Mouse (Mus musculus) limb, embryonic 10.5 days (tissue): ENCODE measurements around the gene Hoxc10. TPM values are rescaled to one million over a fixed set of nuclear protein-coding genes. Genes with fewer than 3 reads are reported as not detected.
A peak's percentile ranks its signal among the peaks of the same experiment; 100 is the strongest.

Source experiments
- DNase-seq: peaks from one replicate; pipeline ENCODE4 v3.0.0-alpha.2; 2017; ENCODE audit warnings: low spot score
- H3K27ac ChIP-seq: fragments of 300-500 bp; sonication (generic); 2 replicates; pipeline ENCODE4 v1.5.1; 2016; ENCODE audit warnings: mild to moderate bottlenecking
- H3K27me3 ChIP-seq: fragments of 300-500 bp; sonication (generic); 2 replicates; pipeline ENCODE4 v1.6.1; 2016; ENCODE audit warnings: low read depth, mild to moderate bottlenecking; ENCODE audit not compliant: poor library complexity, severe bottlenecking
- H3K36me3 ChIP-seq: fragments of 300-500 bp; sonication (generic); 2 replicates; pipeline ENCODE4 v1.6.1; 2016; ENCODE audit warnings: mild to moderate bottlenecking, moderate library complexity
- H3K4me1 ChIP-seq: fragments of 300-500 bp; sonication (generic); 2 replicates; pipeline ENCODE4 v1.6.1; 2016
- H3K4me3 ChIP-seq: fragments of 300-500 bp; sonication (generic); 2 replicates; pipeline ENCODE4 v1.5.1; 2016; ENCODE audit warnings: mild to moderate bottlenecking, moderate library complexity
- H3K9me3 ChIP-seq: fragments of 300-500 bp; sonication (generic); replicated peaks from 2 replicates; pipeline ENCODE4 v1.6.1; 2016; ENCODE audit warnings: mild to moderate bottlenecking
- WGBS: fragments of 180-500 bp; shearing (Covaris S2); methylation state at CpG from one replicate; pipeline ENCODE4 v1.1.7; 2016; 5-methylcytosine and 5-hydroxymethylcytosine counted together
- polyA plus RNA-seq: library from polyadenylated mRNA; unstranded; fragments of >200 nt; fragmentation: Nextera tagmentation; extraction: Ambion mirVana; gene quantifications from 2 replicates; pipeline ENCODE4 v1.2.1, GENCODE M21; 2016

Hoxc10 gene
- polyA plus RNA-seq, 1 experiment from 2014 or later: 51.4 TPM

GRCm38 (mm10) chr15:102988078-102988477 is 21.5 kb downstream of the Hoxc10 start:
- DNase-seq: no peak
- no peak overlapping the region for H3K27ac ChIP-seq
- no peaks in the 10 kb centered on the region for H3K36me3 ChIP-seq
- H3K9me3 ChIP-seq: no peaks in the 10 kb centered on the region
- 9% methylated on average over 5 of the region's 5 CpGs for WGBS
- H3K27me3 ChIP-seq: peaks cover 100% of the 10 kb centered on the region
- no peak overlapping the region for H3K4me3 ChIP-seq
- peaks cover 84% of the 10 kb centered on the region for H3K4me1 ChIP-seq

- H3K9me3 ChIP-seq: no peaks in the 10 kb centered on the region
- peak; percentile 76 for DNase-seq
Measured at GRCm38 (mm10) chr15:102990461-102991397, 24.1 kb downstream of the Hoxc10 start, which contains the start of gene Hoxc8. Gene Hoxc8 (plus strand): TSS chr15:102990607.

GRCm38 (mm10) chr15:102991782-102992181 is 25.2 kb downstream of the Hoxc10 start:
- H3K4me1 ChIP-seq: peaks cover 73% of the 10 kb centered on the region
- WGBS: under 1% methylated on average over 7 of the region's 7 CpGs

More at GRCm38 (mm10) chr15:102990461-102991397, 24.1 kb downstream of the Hoxc10 start, which contains the start of gene Hoxc8:
- WGBS: under 1% methylated on average over 61 of the region's 69 CpGs
- H3K27me3 ChIP-seq: peaks cover 99% of the 10 kb centered on the region
- H3K27ac ChIP-seq: peak within 1 kb of the TSS; percentile 83
- H3K4me1 ChIP-seq: peaks cover 73% of the 10 kb centered on the region
- H3K36me3 ChIP-seq: no peaks in the 10 kb centered on the region
- peak within 1 kb of the TSS; percentile 54 for H3K4me3 ChIP-seq

GRCm38 (mm10) chr15:102992206-102992605 is 25.6 kb downstream of the Hoxc10 start:
- no peak for DNase-seq
- Histone ChIP-seq H3K4me1 (peaks cover 73% of the 10 kb centered on the region), H3K9me3 (no peaks in the 10 kb centered on the region), H3K4me3 (peak overlapping the region; percentile 20; the same call in 1 of the 2 replicates), H3K27ac (no peak overlapping the region), H3K36me3 (no peaks in the 10 kb centered on the region), H3K27me3 (peaks cover 99% of the 10 kb centered on the region)
- whole genome bisulfite sequencing: under 1% methylated on average over 11 of the region's 11 CpGs

More at GRCm38 (mm10) chr15:102991782-102992181, 25.2 kb downstream of the Hoxc10 start:
- Histone ChIP-seq H3K27ac (no peak overlapping the region), H3K9me3 (no peaks in the 10 kb centered on the region), H3K27me3 (peaks cover 99% of the 10 kb centered on the region), H3K4me3 (peak overlapping the region; percentile 54; the same call in 1 of the 2 replicates), H3K36me3 (no peaks in the 10 kb centered on the region)
- no peak for DNase-seq

GRCm38 (mm10) chr15:102992863-102993262 is 26.3 kb downstream of the Hoxc10 start:
- Histone ChIP-seq H3K36me3 (no peaks in the 10 kb centered on the region), H3K4me3 (no peak overlapping the region), H3K9me3 (no peaks in the 10 kb centered on the region), H3K27ac (no peak overlapping the region), H3K4me1 (peaks cover 73% of the 10 kb centered on the region), H3K27me3 (peaks cover 99% of the 10 kb centered on the region)
- no peak for DNase-seq
- 2% methylated on average over 3 of the region's 3 CpGs for WGBS

GRCm38 (mm10) chr15:102996548-102996947 is 30.0 kb downstream of the Hoxc10 start:
- H3K36me3 ChIP-seq: no peaks in the 10 kb centered on the region
- H3K4me3 ChIP-seq: peak overlapping the region; percentile 24
- 0 out of 2 replicates have a peak overlapping the region, but pooled peaks have one; percentile 11 for H3K27ac ChIP-seq
- 1% methylated on average over 9 of the region's 9 CpGs for WGBS
- no peaks in the 10 kb centered on the region for H3K9me3 ChIP-seq
- DNase-seq: no peak
- H3K27me3 ChIP-seq: peaks cover 98% of the 10 kb centered on the region
- peaks cover 86% of the 10 kb centered on the region for H3K4me1 ChIP-seq

GRCm38 (mm10) chr15:102997431-102997830 is 30.8 kb downstream of the Hoxc10 start:
- H3K9me3 ChIP-seq: no peaks in the 10 kb centered on the region
- H3K4me1 ChIP-seq: peaks cover 86% of the 10 kb centered on the region
- peaks cover 98% of the 10 kb centered on the region for H3K27me3 ChIP-seq
- no peak for DNase-seq
- H3K4me3 ChIP-seq: peak overlapping the region; percentile 56
- WGBS: 2% methylated on average over 3 of the region's 3 CpGs
- H3K27ac ChIP-seq: peak overlapping the region; percentile 94
- H3K36me3 ChIP-seq: no peaks in the 10 kb centered on the region

GRCm38 (mm10) chr15:102997939-102998355 is 31.4 kb downstream of the Hoxc10 start, which contains the start of gene Hoxc6:
Gene Hoxc6 (plus strand): TSS chr15:102998257.
- peak within 1 kb of the TSS; percentile 94 for H3K27ac ChIP-seq
- H3K4me1 ChIP-seq: peaks cover 86% of the 10 kb centered on the region
- peak within 1 kb of the TSS; percentile 56 for H3K4me3 ChIP-seq
- peak; percentile 76 for DNase-seq
- H3K9me3 ChIP-seq: no peaks in the 10 kb centered on the region
- H3K27me3 ChIP-seq: peaks cover 98% of the 10 kb centered on the region
- WGBS: under 1% methylated on average over 19 of the region's 19 CpGs
- H3K36me3 ChIP-seq: no peaks in the 10 kb centered on the region

GRCm38 (mm10) chr15:102998608-102999182 is 32.1 kb downstream of the Hoxc10 start:
- Histone ChIP-seq H3K4me1 (peaks cover 89% of the 10 kb centered on the region), H3K9me3 (no peaks in the 10 kb centered on the region), H3K36me3 (no peaks in the 10 kb centered on the region), H3K4me3 (peak overlapping the region; percentile 56), H3K27me3 (peaks cover 99% of the 10 kb centered on the region), H3K27ac (peak overlapping the region; percentile 94)
- 1% methylated on average over 19 of the region's 19 CpGs for WGBS
- DNase-seq: no peak

- H3K27me3 ChIP-seq: peaks cover 99% of the 10 kb centered on the region
- peaks cover 95% of the 10 kb centered on the region for H3K4me1 ChIP-seq
- no peaks in the 10 kb centered on the region for H3K36me3 ChIP-seq
- peak overlapping the region; percentile 56 for H3K4me3 ChIP-seq
- WGBS: under 1% methylated on average over 33 of the region's 33 CpGs
- H3K27ac ChIP-seq: peak overlapping the region; percentile 94
- peak; percentile 91 for DNase-seq
- H3K9me3 ChIP-seq: no peaks in the 10 kb centered on the region
Measured at GRCm38 (mm10) chr15:102999183-102999831, 32.7 kb downstream of the Hoxc10 start.

GRCm38 (mm10) chr15:102999955-103000354 is 33.4 kb downstream of the Hoxc10 start:
- Histone ChIP-seq H3K27me3 (peaks cover 99% of the 10 kb centered on the region), H3K4me3 (peak overlapping the region; percentile 56), H3K36me3 (no peaks in the 10 kb centered on the region), H3K9me3 (no peaks in the 10 kb centered on the region), H3K27ac (peak overlapping the region; percentile 94), H3K4me1 (peaks cover 99% of the 10 kb centered on the region)
- DNase-seq: peak; percentile 79
- WGBS: under 1% methylated on average over 11 of the region's 11 CpGs

GRCm38 (mm10) chr15:103000501-103000901 is 33.9 kb downstream of the Hoxc10 start:
- Histone ChIP-seq H3K4me1 (peaks cover 99% of the 10 kb centered on the region), H3K9me3 (no peaks in the 10 kb centered on the region), H3K27me3 (peaks cover 99% of the 10 kb centered on the region), H3K4me3 (peak overlapping the region; percentile 56), H3K27ac (peak overlapping the region; percentile 94), H3K36me3 (no peaks in the 10 kb centered on the region)
- peak; percentile 77 for DNase-seq
- under 1% methylated on average over 24 of the region's 24 CpGs for WGBS
